Mouse (Mus musculus) embryonic fibroblast, embryonic 13.5 days (primary cell): Measurements from ENCODE around the gene Nemf.

ENCODE experiments used
- CTCF ChIP-seq: IDR thresholded peaks from 2 replicates; pipeline ENCODE4 v1.5.1; 2011; ENCODE audit warnings: mild to moderate bottlenecking, control low read depth, low read length, moderate library complexity, borderline replicate concordance; ENCODE audit not compliant: insufficient read depth
- POLR2A ChIP-seq: IDR thresholded peaks from 2 replicates; pipeline ENCODE4 v1.6.1; 2011; ENCODE audit warnings: low read depth, mild to moderate bottlenecking, control low read depth, low read length, moderate library complexity

DNA sequence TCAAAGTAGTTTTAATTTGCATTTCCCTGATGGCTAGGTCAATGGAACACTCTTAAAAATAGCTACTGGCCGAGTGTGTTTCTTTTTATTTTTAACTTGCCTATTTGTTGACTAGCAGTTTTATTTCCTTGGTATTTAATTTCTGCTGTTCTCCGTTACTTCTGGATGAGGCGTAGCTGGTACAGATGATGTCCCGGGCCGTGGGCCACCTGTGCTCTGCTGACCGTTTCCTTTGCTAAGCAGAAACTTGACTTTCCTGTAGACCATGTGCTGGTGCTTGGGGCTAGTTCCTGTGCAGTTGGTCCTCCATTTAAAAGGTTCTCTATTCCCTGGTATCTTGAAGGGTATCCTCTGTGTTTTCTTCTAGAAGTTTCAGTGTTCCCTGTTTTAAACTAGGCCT, 64.6 kb downstream of the Nemf start:
- no peak for TF ChIP-seq CTCF
- TF ChIP-seq POLR2A, result no peak
